Mouse (Mus musculus) kidney, embryonic 16.5 days (tissue): ENCODE measurements around the gene Bahcc1. TPM values are rescaled to one million over a fixed set of nuclear protein-coding genes. Genes with fewer than 3 reads are reported as not detected.
A peak's percentile ranks its signal among the peaks of the same experiment; 100 is the strongest.

Experiments used
- ATAC-seq: fragments of 200-750 bp; cut with Nextera tagmentation; 2 replicates; pipeline ENCODE4 v1.8.0; 2017; ENCODE audit warnings: moderate TSS enrichment; ENCODE audit not compliant: low FRiP score, low TSS enrichment
- H3K27ac ChIP-seq: fragments of 300-500 bp; sonication (generic); 2 replicates; pipeline ENCODE4 v1.5.1; 2014; ENCODE audit warnings: low read length
- H3K27me3 ChIP-seq: fragments of 300-500 bp; sonication (generic); 2 replicates; pipeline ENCODE4 v1.6.1; 2014; ENCODE audit warnings: low read length, control low read depth, mixed read lengths; ENCODE audit not compliant: insufficient read depth
- H3K36me3 ChIP-seq: fragments of 300-500 bp; sonication (generic); 2 replicates; pipeline ENCODE4 v1.6.1; 2014; ENCODE audit warnings: low read length, control low read depth, mixed read lengths; ENCODE audit not compliant: insufficient read depth
- H3K4me1 ChIP-seq: fragments of 300-500 bp; sonication (generic); 2 replicates; pipeline ENCODE4 v1.6.1; 2014; ENCODE audit warnings: low read length, control low read depth, mixed read lengths; ENCODE audit not compliant: insufficient read depth
- H3K4me2 ChIP-seq: fragments of 300-500 bp; sonication (generic); replicated peaks from 2 replicates; pipeline ENCODE4 v1.6.1; 2014; ENCODE audit warnings: low read depth, low read length
- H3K4me3 ChIP-seq: fragments of 300-500 bp; sonication (generic); 2 replicates; pipeline ENCODE4 v1.5.1; 2014; ENCODE audit warnings: mild to moderate bottlenecking, low read length
- H3K9ac ChIP-seq: fragments of 300-500 bp; sonication (generic); replicated peaks from 2 replicates; pipeline ENCODE4 v1.6.1; 2014; ENCODE audit warnings: low read length
- H3K9me3 ChIP-seq: fragments of 300-500 bp; sonication (generic); 2 replicates; pipeline ENCODE4 v1.6.1; 2016; ENCODE audit warnings: low read length, control low read depth
- WGBS: fragments of 180-500 bp; shearing (Covaris S2); extraction: QIAGEN DNeasy Blood & Tissue Kit; methylation state at CpG from one replicate; pipeline ENCODE4 v1.1.7; 2014; 5-methylcytosine and 5-hydroxymethylcytosine counted together
- polyA plus RNA-seq: library from polyadenylated mRNA; unstranded; fragments of >200 nt; fragmentation: Nextera tagmentation; extraction: Ambion mirVana; gene quantifications from 2 replicates; pipeline ENCODE4 v1.2.1, GENCODE M21; 2015

Gene Bahcc1
- polyA plus RNA-seq, 1 experiment from 2014 or later = 14.2 TPM

DNA sequence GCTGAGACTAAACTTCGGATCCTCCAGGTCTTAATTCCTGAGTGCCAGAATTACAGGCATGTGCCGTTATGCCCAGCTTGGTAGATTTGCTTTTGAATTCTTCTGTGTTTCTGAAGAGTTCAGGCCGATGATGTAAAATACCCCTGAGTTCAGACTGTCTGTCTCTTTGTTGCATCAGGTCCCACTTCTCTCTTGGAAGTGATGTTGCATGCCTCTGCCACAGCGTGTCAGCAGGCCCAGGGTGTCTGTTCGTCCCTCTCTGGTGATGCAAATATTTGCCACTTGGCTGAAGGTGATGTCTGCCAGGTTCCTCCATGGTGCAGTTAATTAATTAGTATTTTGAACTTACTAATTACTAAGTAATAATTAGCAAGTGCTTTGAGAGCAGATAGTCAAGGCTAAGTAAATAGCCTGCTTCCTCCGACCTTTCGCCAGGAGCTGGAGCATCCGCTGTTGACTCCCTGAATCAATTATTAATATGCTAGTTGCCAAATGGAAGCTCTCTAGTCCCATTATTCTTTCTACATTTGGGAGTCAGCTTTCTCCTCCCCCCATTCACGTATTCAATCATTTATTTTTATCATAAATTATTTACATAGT lies 26.6 kb upstream of the Bahcc1 start:
- H3K4me2 ChIP-seq = no peak overlapping the region
- WGBS = 57% methylated on average over 9 of the region's 9 CpGs
- no peak; the same call in 1 of the 2 replicates for ATAC-seq

DNA sequence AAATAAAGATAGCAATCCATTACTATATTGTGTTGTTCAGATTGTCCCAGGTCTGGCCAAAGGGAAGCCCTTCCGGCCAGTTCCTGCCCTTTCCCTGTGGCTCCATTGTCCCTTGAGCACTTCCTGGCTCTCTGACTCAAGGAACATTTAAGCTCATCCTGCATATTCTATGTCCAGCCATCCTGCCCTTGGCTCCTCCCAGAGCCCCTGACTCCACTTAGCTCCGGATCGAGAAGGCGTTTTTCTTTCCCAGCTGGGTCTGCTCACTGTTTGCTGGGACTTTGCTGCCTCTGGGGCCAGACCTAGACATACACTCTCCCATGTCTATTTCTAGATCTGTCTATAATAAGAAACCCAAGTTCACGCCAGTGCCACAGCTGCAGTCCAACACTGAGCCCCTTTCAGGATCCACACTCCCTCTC lies 26.1 kb upstream of the Bahcc1 start:
- Histone ChIP-seq H3K9me3 (no peaks in the 10 kb centered on the region), H3K36me3 (no peaks in the 10 kb centered on the region), H3K9ac (peak overlapping the region; percentile 7; the same call in 1 of the 2 replicates), H3K27me3 (no peaks in the 10 kb centered on the region), H3K27ac (peak overlapping the region; percentile 83), H3K4me3 (no peak overlapping the region), H3K4me1 (peaks cover 29% of the 10 kb centered on the region), H3K4me2 (no peak overlapping the region)
- peak; percentile 70 for ATAC-seq
- WGBS = 15% methylated on average over 5 of the region's 5 CpGs

More for the DNA sequence above, 26.6 kb upstream of the Bahcc1 start:
- Histone ChIP-seq H3K4me3 (no peak overlapping the region), H3K9me3 (no peaks in the 10 kb centered on the region), H3K9ac (no peak overlapping the region), H3K36me3 (no peaks in the 10 kb centered on the region), H3K27me3 (no peaks in the 10 kb centered on the region), H3K4me1 (peaks cover 29% of the 10 kb centered on the region), H3K27ac (peak overlapping the region; percentile 83; the same call in 1 of the 2 replicates)

DNA sequence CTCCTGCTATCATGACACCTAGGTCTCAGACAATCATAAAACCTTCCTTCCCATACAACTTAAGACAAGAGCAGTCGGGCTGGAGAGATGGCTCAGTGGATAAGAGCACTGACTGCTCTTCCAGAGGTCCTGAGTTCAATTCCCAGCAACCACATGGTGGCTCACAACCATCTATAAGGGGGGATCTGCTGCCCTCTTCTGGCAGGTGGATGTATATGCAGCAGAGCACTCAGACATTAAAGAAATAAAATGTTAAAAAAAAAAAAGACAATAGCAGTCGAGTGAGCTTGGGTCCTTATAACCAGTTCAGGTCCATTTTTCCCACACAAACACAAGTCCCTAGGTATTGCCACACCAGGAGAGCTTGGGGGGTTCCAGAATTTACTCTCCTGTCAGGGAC lies 23.9 kb upstream of the Bahcc1 start:
- Histone ChIP-seq H3K9me3 (peaks cover 4% of the 10 kb centered on the region), H3K27me3 (no peaks in the 10 kb centered on the region), H3K4me2 (no peak overlapping the region), H3K27ac (peak overlapping the region; percentile 46; the same call in 1 of the 2 replicates), H3K4me3 (no peak overlapping the region), H3K4me1 (peaks cover 29% of the 10 kb centered on the region), H3K36me3 (0 out of 2 replicates have a peak, but pooled peaks cover 4% of the 10 kb centered on the region), H3K9ac (no peak overlapping the region)
- ATAC-seq = no peak
- 71% methylated on average over 2 of the region's 2 CpGs for WGBS

DNA sequence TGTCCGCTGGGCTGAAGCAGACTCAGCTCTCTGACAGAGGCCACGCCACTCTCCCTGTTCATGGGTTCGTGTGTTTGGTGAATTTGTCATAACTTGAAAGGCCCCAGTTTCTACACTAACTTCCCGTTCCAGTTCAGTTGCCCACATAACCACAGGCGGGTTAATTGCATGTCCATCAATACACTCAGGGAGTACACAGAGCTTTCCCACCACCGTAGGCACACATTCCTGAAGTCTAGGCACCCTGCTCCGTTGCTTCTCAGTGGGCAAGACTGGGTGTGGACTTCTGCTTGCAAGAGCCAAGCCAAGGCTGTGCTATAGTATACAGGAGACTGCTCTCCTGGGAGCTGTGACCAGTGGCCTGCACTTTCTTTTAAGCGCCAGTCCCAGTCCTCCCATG lies 23.3 kb upstream of the Bahcc1 start:
- ATAC-seq = peak; percentile 72

DNA sequence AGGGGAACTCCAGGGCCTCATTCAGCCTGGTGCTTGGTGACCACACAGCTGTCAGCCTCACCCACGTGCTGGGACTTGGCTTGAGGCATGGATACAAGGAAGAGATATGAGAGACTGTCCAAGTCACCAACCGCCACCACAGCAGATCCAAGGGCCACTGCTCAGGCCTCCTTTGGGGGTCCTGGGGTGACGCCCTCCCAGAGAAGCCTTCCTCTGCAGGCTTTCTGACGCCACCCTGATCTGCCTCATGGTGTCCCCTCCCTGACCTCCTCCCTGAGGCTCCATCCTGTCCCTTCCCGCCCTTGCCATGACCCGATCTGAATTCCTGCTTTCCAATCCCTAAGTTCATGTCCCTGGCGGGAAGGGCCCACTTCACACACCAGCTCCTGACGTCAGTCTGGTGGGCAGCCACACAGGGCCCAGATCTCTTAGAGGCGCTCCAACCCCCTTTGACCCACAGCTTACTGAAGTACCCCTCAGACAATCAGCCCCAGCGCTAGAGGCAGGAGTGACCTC lies 17.0 kb upstream of the Bahcc1 start:
- Histone ChIP-seq H3K27me3 (no peaks in the 10 kb centered on the region), H3K9ac (peak overlapping the region; percentile 56), H3K36me3 (0 out of 2 replicates have a peak, but pooled peaks cover 4% of the 10 kb centered on the region), H3K4me2 (peak overlapping the region; percentile 37), H3K27ac (peak overlapping the region; percentile 97), H3K9me3 (peaks cover 7% of the 10 kb centered on the region), H3K4me3 (no peak overlapping the region), H3K4me1 (peaks cover 59% of the 10 kb centered on the region)
- WGBS = 36% methylated on average over 10 of the region's 10 CpGs
- peak; percentile 19; the same call in 1 of the 2 replicates for ATAC-seq

More for the DNA sequence above, 23.3 kb upstream of the Bahcc1 start:
- H3K36me3 ChIP-seq = 0 out of 2 replicates have a peak, but pooled peaks cover 4% of the 10 kb centered on the region
- H3K4me1 ChIP-seq = peaks cover 29% of the 10 kb centered on the region
- no peak overlapping the region; the same call in 1 of the 2 replicates for H3K9ac ChIP-seq
- H3K27ac ChIP-seq = peak overlapping the region; percentile 46
- no peak overlapping the region for H3K4me3 ChIP-seq
- H3K27me3 ChIP-seq = no peaks in the 10 kb centered on the region
- no peak overlapping the region for H3K4me2 ChIP-seq
- peaks cover 7% of the 10 kb centered on the region for H3K9me3 ChIP-seq
- 58% methylated on average over 8 of the region's 8 CpGs for WGBS

DNA sequence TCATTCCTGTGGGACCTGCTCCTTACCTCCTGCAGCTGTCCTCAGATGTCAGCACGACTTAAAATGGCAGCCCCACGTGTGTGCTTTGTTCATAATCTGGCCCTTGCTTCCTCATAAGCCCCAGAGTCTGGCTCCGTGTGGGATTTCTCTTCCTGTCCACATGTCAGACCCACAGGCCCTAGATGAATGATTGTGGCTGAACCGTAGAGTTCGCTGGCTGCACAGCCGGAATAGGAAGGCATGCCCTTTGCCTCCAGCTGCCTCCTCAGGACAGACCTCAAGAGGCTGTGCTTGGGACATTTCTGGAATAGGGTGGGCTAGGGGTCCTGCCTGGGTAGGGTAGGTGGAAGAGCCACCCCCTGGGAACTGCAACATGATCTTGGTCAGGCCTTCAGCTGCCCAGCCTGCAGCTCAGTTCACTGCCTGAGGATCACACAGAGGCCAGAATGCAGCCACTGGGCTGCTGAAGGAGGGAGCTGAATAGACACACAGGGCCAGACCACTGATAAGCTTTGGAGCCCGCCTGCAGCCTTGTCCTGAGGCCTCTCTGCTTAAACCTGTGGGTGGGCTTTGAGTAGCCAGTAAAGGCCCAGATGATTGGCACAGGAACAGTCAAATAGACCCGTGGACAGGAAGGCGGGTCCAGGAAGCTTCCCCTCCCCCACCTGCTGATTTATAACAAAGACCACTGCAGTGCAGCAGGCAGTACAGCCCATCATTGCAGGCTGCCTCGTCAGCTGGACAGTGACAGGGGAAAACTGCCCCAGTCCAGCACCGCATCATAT lies 16.0 kb upstream of the Bahcc1 start:
- Histone ChIP-seq H3K4me1 (peaks cover 69% of the 10 kb centered on the region), H3K27ac (peak overlapping the region; percentile 97), H3K9me3 (peaks cover 7% of the 10 kb centered on the region), H3K36me3 (0 out of 2 replicates have a peak, but pooled peaks cover 4% of the 10 kb centered on the region), H3K27me3 (no peaks in the 10 kb centered on the region), H3K9ac (peak overlapping the region; percentile 56), H3K4me2 (peak overlapping the region; percentile 37), H3K4me3 (no peak overlapping the region)
- 8% methylated on average over 11 of the region's 11 CpGs for WGBS
- peak; percentile 70 for ATAC-seq

DNA sequence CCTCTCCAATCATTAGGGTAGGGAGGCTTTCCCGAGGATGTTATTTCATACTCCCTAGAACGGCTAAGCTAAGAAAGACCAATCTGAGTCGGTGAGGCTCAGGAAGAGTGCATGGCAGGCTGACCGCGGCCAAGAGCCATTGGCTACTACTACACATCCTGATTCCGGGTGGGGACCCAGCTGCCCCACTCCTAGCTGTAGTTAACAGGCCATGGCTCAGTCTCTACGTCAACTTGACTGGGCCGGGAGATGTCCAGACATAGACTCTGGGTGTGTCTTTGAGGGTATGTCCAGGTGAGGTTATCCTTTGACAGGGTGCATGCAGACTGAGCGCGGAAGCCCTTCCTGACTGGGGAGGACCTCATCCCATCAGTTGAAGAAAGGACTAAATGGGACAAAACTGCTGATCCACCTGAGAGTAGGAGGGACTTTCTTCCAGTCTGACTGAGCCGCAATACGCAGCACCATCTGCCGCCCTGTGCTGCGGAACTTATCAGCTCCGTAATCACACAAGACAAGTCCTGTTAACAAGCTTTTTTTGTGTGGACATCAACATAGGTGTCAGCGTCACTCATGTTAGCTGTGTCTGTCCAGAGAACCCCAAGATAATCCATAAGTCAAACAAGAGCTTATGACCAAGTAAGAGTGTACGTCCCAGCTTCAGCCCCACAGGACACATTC lies 14.4 kb upstream of the Bahcc1 start:
- Histone ChIP-seq H3K9me3 (peaks cover 7% of the 10 kb centered on the region), H3K9ac (peak overlapping the region; percentile 32; the same call in 1 of the 2 replicates), H3K4me3 (no peak overlapping the region), H3K4me1 (peaks cover 82% of the 10 kb centered on the region), H3K36me3 (0 out of 2 replicates have a peak, but pooled peaks cover 4% of the 10 kb centered on the region), H3K27ac (peak overlapping the region; percentile 97), H3K4me2 (peak overlapping the region; percentile 22), H3K27me3 (no peaks in the 10 kb centered on the region)
- no peak for ATAC-seq
- WGBS = 58% methylated on average over 17 of the region's 17 CpGs

DNA sequence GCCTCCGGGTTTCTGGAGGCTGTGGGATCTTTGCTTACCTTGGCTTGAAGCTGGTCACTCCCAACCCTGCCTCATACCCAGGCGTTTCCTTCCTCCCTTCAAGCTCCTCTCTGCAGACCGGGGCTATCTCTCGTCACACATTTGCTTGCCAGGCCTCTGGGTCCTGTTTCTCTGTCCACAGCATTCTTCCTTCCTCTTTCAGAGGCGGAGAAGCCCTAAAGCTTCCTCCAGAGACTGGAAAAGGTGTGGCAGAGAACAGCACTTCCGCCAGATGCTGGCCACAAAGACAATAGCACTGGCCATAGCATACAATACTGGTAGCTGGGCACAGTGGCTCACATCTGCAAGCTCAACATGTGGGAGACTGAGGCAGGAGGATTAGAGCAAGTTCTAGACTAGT lies 13.8 kb upstream of the Bahcc1 start:
- no peaks in the 10 kb centered on the region for H3K36me3 ChIP-seq
- WGBS = 59% methylated on average over 6 of the region's 6 CpGs
- H3K9me3 ChIP-seq = peaks cover 1% of the 10 kb centered on the region
- H3K27me3 ChIP-seq = no peaks in the 10 kb centered on the region
- no peak overlapping the region for H3K4me3 ChIP-seq
- peak overlapping the region; percentile 97 for H3K27ac ChIP-seq
- peaks cover 88% of the 10 kb centered on the region for H3K4me1 ChIP-seq
- peak overlapping the region; percentile 22; the same call in 1 of the 2 replicates for H3K4me2 ChIP-seq
- no peak for ATAC-seq
- H3K9ac ChIP-seq = peak overlapping the region; percentile 32; the same call in 1 of the 2 replicates

DNA sequence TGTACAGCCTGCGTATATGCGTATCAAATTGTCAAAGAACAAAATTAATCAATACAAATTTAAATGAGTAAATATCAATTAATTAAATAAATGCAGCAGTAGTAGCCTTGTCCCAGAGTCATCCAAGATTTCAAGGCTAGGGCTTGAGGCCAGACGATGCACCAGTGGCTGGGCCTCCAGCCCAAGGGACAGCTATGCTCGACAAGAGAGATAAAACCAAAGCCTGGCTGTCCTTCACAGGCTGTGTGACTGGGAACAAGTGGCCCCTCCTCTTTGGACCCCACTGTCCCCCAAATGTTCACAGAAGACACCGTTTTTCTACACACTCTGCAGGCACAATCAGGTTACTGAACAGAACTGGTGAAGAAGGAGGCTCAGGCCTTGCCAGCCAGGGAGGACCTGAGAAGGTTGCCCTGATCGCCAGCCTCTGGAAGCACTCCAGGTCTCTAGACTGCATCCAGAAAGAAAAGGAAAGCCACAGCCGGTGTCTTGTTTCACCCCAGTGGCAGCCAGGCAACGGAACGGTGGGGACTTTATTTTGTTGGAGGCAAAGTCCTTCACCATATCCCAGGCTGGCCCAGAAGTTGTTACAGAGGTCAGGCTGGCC lies 12.7 kb upstream of the Bahcc1 start:
- WGBS = 29% methylated on average over 9 of the region's 9 CpGs
- peak overlapping the region; percentile 52 for H3K9ac ChIP-seq
- peaks cover 97% of the 10 kb centered on the region for H3K4me1 ChIP-seq
- H3K9me3 ChIP-seq = no peaks in the 10 kb centered on the region
- no peak for ATAC-seq
- H3K4me3 ChIP-seq = no peak overlapping the region
- H3K27ac ChIP-seq = peak overlapping the region; percentile 97
- H3K36me3 ChIP-seq = no peaks in the 10 kb centered on the region
- H3K4me2 ChIP-seq = peak overlapping the region; percentile 18; the same call in 1 of the 2 replicates
- H3K27me3 ChIP-seq = no peaks in the 10 kb centered on the region
